Comparison of ENCODE assay signal across 17 mouse cellular contexts in the genomic region with DNA sequence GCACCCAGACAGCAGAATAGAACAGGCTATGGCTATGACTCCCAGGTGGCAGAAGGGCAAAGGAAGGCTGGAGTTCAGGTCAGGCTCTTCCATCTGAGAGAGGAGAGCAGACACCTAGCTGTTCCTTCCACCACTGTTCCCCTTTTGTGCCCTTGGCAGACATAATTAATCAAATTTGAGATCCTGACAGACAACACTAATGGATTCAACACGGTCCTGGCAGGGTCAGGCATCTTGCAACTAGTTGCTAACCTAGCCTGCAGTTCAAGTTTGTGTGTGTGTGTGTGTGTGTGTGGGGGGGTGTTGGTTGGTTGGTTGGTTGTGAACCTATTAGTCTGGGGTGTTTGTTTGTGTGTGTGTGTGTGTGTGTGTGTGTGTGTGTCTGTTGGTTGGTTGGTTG.
"Had no signal": no experiment of that assay in that cellular context is flagged by ENCODE, and none has a peak within 500 bp of the region (broad histone marks: within the 10 kb centered on the region; RNA-seq: fewer than 3 reads in every experiment).

No protein-coding gene starts in this region.

- H3K9me3 ChIP-seq: limb, embryonic 12.5 days; liver, embryonic 13.5 days; lung, embryonic 15.5 days; megakaryocyte, embryonic 14.5 days; stomach, embryonic 15.5 days had no signal

- DNase-seq: kidney, adult 18-20 months; kidney, postnatal 10 days; kidney, postnatal 4 days; liver; liver, embryonic 13.5 days; liver, postnatal 0 days; lung, postnatal 14 days; right cerebral cortex, postnatal 14 days; thymus, adult 2 months; thymus, postnatal 25 days had no signal

- H3K9ac ChIP-seq: limb, embryonic 12.5 days; liver, embryonic 13.5 days; liver, postnatal 0 days; lung, embryonic 15.5 days; stomach, embryonic 15.5 days had no signal

- H3K27ac ChIP-seq: layer of hippocampus, adult 2 months; limb, embryonic 12.5 days; liver, embryonic 13.5 days; lung, embryonic 15.5 days; macrophage; stomach, embryonic 15.5 days had no signal

- H3K4me2 ChIP-seq: limb, embryonic 12.5 days; liver, embryonic 13.5 days; lung, embryonic 15.5 days; midbrain, embryonic 11.5 days; stomach, embryonic 15.5 days had no signal

- H3K4me3 ChIP-seq: layer of hippocampus, adult 2 months; limb, embryonic 12.5 days; liver, embryonic 13.5 days; lung, embryonic 15.5 days; megakaryocyte, embryonic 14.5 days; stomach, embryonic 15.5 days had no signal

- H3K36me3 ChIP-seq: liver, embryonic 13.5 days; stomach, embryonic 15.5 days had no signal

- H3K27me3 ChIP-seq: limb, embryonic 12.5 days; liver, embryonic 13.5 days; lung, embryonic 15.5 days; stomach, embryonic 15.5 days had no signal
